Comparison of ENCODE assay signal across 8 mouse cellular contexts in genomic region chr3:61364661-61364977, GRCm38 (mm10). TPM values are rescaled to one million over a fixed set of nuclear protein-coding genes. Genes with fewer than 3 reads are reported as not detected.
A peak's percentile ranks its signal among the peaks of the same experiment; 100 is the strongest.
DNase-seq lines count a peak whose midpoint lies in the region; ATAC-seq and TF ChIP-seq lines count a peak whose summit lies in the region.

No protein-coding gene starts in this region.

- no peaks in the 10 kb centered on the region for H3K36me3 ChIP-seq in kidney, embryonic 15.5 days
- H3K36me3 ChIP-seq in hindbrain, embryonic 14.5 days (replicated peaks; ENCODE audit: control insufficient read depth, insufficient read depth) = no peaks in the 10 kb centered on the region
- H3K36me3 ChIP-seq in midbrain, embryonic 13.5 days = no peaks in the 10 kb centered on the region

- peak overlapping the region; percentile 76 for H3K4me3 ChIP-seq in kidney, embryonic 15.5 days (replicated peaks)
- peak overlapping the region; percentile 98 for H3K4me3 ChIP-seq in bone marrow macrophage, adult 2 months (ENCODE audit: insufficient read depth, low read length)
- H3K4me3 ChIP-seq in hindbrain, embryonic 14.5 days (replicated peaks; ENCODE audit: low read length) = peak overlapping the region; percentile 84
- H3K4me3 ChIP-seq in midbrain, embryonic 13.5 days (replicated peaks) = peak overlapping the region; percentile 90

- no peaks in the 10 kb centered on the region for H3K27me3 ChIP-seq in kidney, embryonic 15.5 days
- no peaks in the 10 kb centered on the region for H3K27me3 ChIP-seq in hindbrain, embryonic 14.5 days (ENCODE audit: control insufficient read depth, insufficient read depth, low read length)
- H3K27me3 ChIP-seq in midbrain, embryonic 13.5 days = 0 out of 2 replicates have a peak, but pooled peaks cover 3% of the 10 kb centered on the region

- H3K4me1 ChIP-seq in kidney, embryonic 15.5 days = peaks cover 20% of the 10 kb centered on the region
- H3K4me1 ChIP-seq in bone marrow macrophage, adult 2 months (ENCODE audit: control insufficient read depth, insufficient read depth, low read length) = peaks cover 19% of the 10 kb centered on the region
- H3K4me1 ChIP-seq in hindbrain, embryonic 14.5 days (replicated peaks; ENCODE audit: control insufficient read depth, insufficient read depth, low read length) = peaks cover 29% of the 10 kb centered on the region
- peaks cover 36% of the 10 kb centered on the region for H3K4me1 ChIP-seq in midbrain, embryonic 13.5 days (replicated peaks)

- DNase-seq in kidney, postnatal 25 days = no peak
- DNase-seq in hindbrain, embryonic 14.5 days (ENCODE audit: low spot score) = no peak
- no peak for DNase-seq in layer of hippocampus, postnatal 36 days
- DNase-seq in yolk sac, embryonic 10.5 days (ENCODE audit: low spot score) = no peak
- no peak for DNase-seq in adrenal gland, postnatal 25 days

- peak; percentile 64; the same call in 1 of the 2 replicates for TF ChIP-seq POLR2A in bone marrow macrophage, adult 2 months (IDR thresholded peaks at IDR 0.05; ENCODE audit: borderline replicate concordance, low read depth, low read length)

- peak overlapping the region; percentile 91 for H3K4me2 ChIP-seq in kidney, embryonic 15.5 days
- peak overlapping the region; percentile 91 for H3K4me2 ChIP-seq in hindbrain, embryonic 14.5 days (replicated peaks)
- H3K4me2 ChIP-seq in midbrain, embryonic 13.5 days (replicated peaks) = peak overlapping the region; percentile 71

- H3K27ac ChIP-seq in kidney, embryonic 15.5 days = peak overlapping the region; percentile 94
- peak overlapping the region; percentile 93 for H3K27ac ChIP-seq in bone marrow macrophage, adult 2 months (ENCODE audit: insufficient read depth, low read depth, low read length)
- peak overlapping the region; percentile 83 for H3K27ac ChIP-seq in hindbrain, embryonic 14.5 days
- peak overlapping the region; percentile 91 for H3K27ac ChIP-seq in midbrain, embryonic 13.5 days

- peak overlapping the region; percentile 67 for H3K9ac ChIP-seq in kidney, embryonic 15.5 days
- peak overlapping the region; percentile 82 for H3K9ac ChIP-seq in hindbrain, embryonic 14.5 days
- H3K9ac ChIP-seq in midbrain, embryonic 13.5 days (replicated peaks) = peak overlapping the region; percentile 90

- H3K9me3 ChIP-seq in kidney, embryonic 15.5 days (replicated peaks) = no peaks in the 10 kb centered on the region
- no peaks in the 10 kb centered on the region for H3K9me3 ChIP-seq in hindbrain, embryonic 14.5 days (ENCODE audit: control insufficient read depth, low read length)
- no peaks in the 10 kb centered on the region for H3K9me3 ChIP-seq in midbrain, embryonic 13.5 days

- peak; percentile 33 for ATAC-seq in kidney, embryonic 15.5 days (replicated peaks; ENCODE audit: low FRiP score)
- peak; percentile 53 for ATAC-seq in hindbrain, embryonic 14.5 days (ENCODE audit: low FRiP score)
- ATAC-seq in midbrain, embryonic 13.5 days = peak; percentile 64; the same call in 1 of the 2 replicates

- 0% methylated on average over 33 of the region's 33 CpGs for WGBS in kidney, embryonic 15.5 days
- WGBS in hindbrain, embryonic 14.5 days = 1% methylated on average over 33 of the region's 33 CpGs
- 0% methylated on average over 32 of the region's 33 CpGs for WGBS in midbrain, embryonic 13.5 days

- no peak for TF ChIP-seq CTCF in bone marrow macrophage, adult 2 months (IDR thresholded peaks at IDR 0.05; ENCODE audit: low read depth, low read length)

RNA-seq across cellular contexts. Expression of gene B430305J03Rik, which starts 1.1 kb away (rescaled TPM):
- not detected in 2 replicates for polyA plus RNA-seq in kidney, embryonic 15.5 days (2015; fragmentation: Nextera tagmentation; extraction: Ambion mirVana)
- 1.9 and 2.7 TPM in 2 replicates for polyA plus RNA-seq in bone marrow macrophage, adult 2 months (2012; ENCODE audit: insufficient read depth, insufficient read length, missing spikeins)
- polyA plus RNA-seq in hindbrain, embryonic 14.5 days (2014; fragmentation: Nextera tagmentation; extraction: Ambion mirVana) = not detected in 2 replicates
- not detected in 2 replicates for polyA plus RNA-seq in midbrain, embryonic 13.5 days (2015; fragmentation: Nextera tagmentation; extraction: Ambion mirVana)
- total RNA-seq in layer of hippocampus, postnatal 36 days (2021) = 1 to 10 TPM; 2.4 to 2.7 TPM
- total RNA-seq in adrenal gland, postnatal 25 days (2021) = 0.09 TPM in 1 of 2 replicates, not detected in the other

RNA-seq across cellular contexts. Expression of gene Rap2b, which starts 3.2 kb away (rescaled TPM):
- 7.3 and 7.4 TPM in 2 replicates for polyA plus RNA-seq in kidney, embryonic 15.5 days (2015; fragmentation: Nextera tagmentation; extraction: Ambion mirVana)
- 62.7 and 64.1 TPM in 2 replicates for polyA plus RNA-seq in bone marrow macrophage, adult 2 months (2012; ENCODE audit: insufficient read depth, insufficient read length, missing spikeins)
- polyA plus RNA-seq in hindbrain, embryonic 14.5 days (2014; fragmentation: Nextera tagmentation; extraction: Ambion mirVana) = 12.4 and 13.1 TPM in 2 replicates
- 11.9 and 12.0 TPM in 2 replicates for polyA plus RNA-seq in midbrain, embryonic 13.5 days (2015; fragmentation: Nextera tagmentation; extraction: Ambion mirVana)
- total RNA-seq in layer of hippocampus, postnatal 36 days (2021) = 10 to 100 TPM; 41.9 to 42.0 TPM
- total RNA-seq in adrenal gland, postnatal 25 days (2021) = 4.4 and 5.8 TPM in 2 replicates
